Mouse (Mus musculus) hindbrain, embryonic 14.5 days (tissue): ENCODE results near the gene Myh10. TPM values are rescaled to one million over a fixed set of nuclear protein-coding genes. Genes with fewer than 3 reads are reported as not detected.

Source experiments
- ATAC-seq: fragments of 200-750 bp; cut with Nextera tagmentation; 2 replicates; pipeline ENCODE4 v1.8.0; 2017; ENCODE audit warnings: moderate number of reproducible peaks, mild to moderate bottlenecking, moderate TSS enrichment, moderate library complexity; ENCODE audit not compliant: low FRiP score
- DNase-seq: peaks from one replicate; pipeline ENCODE4 v3.0.0-alpha.2; 2015; ENCODE audit warnings: low spot score
- H3K27ac ChIP-seq: fragments of 300-500 bp; sonication (generic); 2 replicates; pipeline ENCODE4 v1.5.1; 2014; ENCODE audit warnings: mild to moderate bottlenecking, moderate library complexity
- H3K27me3 ChIP-seq: fragments of 300-500 bp; sonication (generic); 2 replicates; pipeline ENCODE4 v1.6.1; 2014; ENCODE audit warnings: mild to moderate bottlenecking, low read length, mixed read lengths; ENCODE audit not compliant: control insufficient read depth, insufficient read depth
- H3K36me3 ChIP-seq: fragments of 300-500 bp; sonication (generic); replicated peaks from 2 replicates; pipeline ENCODE4 v1.6.1; 2014; ENCODE audit not compliant: control insufficient read depth, insufficient read depth
- H3K4me1 ChIP-seq: fragments of 300-500 bp; sonication (generic); replicated peaks from 2 replicates; pipeline ENCODE4 v1.6.1; 2014; ENCODE audit warnings: antibody characterized with exemption, low read length, mixed read lengths; ENCODE audit not compliant: control insufficient read depth, insufficient read depth
- H3K4me2 ChIP-seq: fragments of 300-500 bp; sonication (generic); replicated peaks from 2 replicates; pipeline ENCODE4 v1.6.1; 2014; ENCODE audit warnings: mild to moderate bottlenecking, moderate library complexity
- H3K4me3 ChIP-seq: fragments of 300-500 bp; sonication (generic); replicated peaks from 2 replicates; pipeline ENCODE4 v1.5.1; 2014; ENCODE audit warnings: mild to moderate bottlenecking, low read length
- H3K9ac ChIP-seq: fragments of 300-500 bp; sonication (generic); 2 replicates; pipeline ENCODE4 v1.6.1; 2014
- H3K9me3 ChIP-seq: fragments of 300-500 bp; sonication (generic); 2 replicates; pipeline ENCODE4 v1.6.1; 2016; ENCODE audit warnings: low read length; ENCODE audit not compliant: control insufficient read depth
- WGBS: fragments of 180-500 bp; shearing (Covaris S2); extraction: QIAGEN DNeasy Blood & Tissue Kit; methylation state at CpG from one replicate; pipeline ENCODE4 v1.1.7; 2014; 5-methylcytosine and 5-hydroxymethylcytosine counted together
- polyA plus RNA-seq: library from polyadenylated mRNA; unstranded; fragments of >200 nt; fragmentation: Nextera tagmentation; extraction: Ambion mirVana; gene quantifications from 2 replicates; pipeline ENCODE4 v1.2.1, GENCODE M21; 2014

Myh10 gene
- polyA plus RNA-seq, 1 experiment from 2014 or later = 95.3 TPM

DNA sequence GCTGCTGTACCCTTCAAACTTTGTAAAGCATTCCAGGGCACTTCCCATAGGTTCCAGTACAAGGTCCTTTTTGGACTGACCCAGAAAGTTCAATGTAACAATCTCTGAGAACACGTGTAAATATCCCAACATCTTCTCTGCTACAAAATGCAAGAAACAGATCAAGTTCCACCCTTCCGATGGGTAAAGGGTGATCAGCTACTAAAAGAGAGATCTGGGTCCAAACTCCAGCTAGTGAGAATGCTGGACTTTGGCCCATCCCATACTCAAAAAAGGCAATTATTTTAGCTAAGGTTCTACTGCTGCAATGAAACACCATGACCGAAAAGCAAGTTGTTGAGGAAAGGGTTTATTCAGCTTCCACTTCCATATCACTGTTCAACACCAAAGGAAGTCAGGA lies 163.3 kb downstream of the Myh10 start:
- DNase-seq (no peak), ATAC-seq (no peak)
- Histone ChIP-seq H3K9ac (no peak overlapping the region), H3K27me3 (peaks cover 2% of the 10 kb centered on the region; the same call in 1 of the 2 replicates), H3K36me3 (no peaks in the 10 kb centered on the region), H3K4me1 (peaks cover 32% of the 10 kb centered on the region), H3K4me3 (no peak overlapping the region), H3K4me2 (no peak overlapping the region), H3K9me3 (no peaks in the 10 kb centered on the region), H3K27ac (no peak overlapping the region)
- WGBS = 86% methylated on average over 3 of the region's 3 CpGs

DNA sequence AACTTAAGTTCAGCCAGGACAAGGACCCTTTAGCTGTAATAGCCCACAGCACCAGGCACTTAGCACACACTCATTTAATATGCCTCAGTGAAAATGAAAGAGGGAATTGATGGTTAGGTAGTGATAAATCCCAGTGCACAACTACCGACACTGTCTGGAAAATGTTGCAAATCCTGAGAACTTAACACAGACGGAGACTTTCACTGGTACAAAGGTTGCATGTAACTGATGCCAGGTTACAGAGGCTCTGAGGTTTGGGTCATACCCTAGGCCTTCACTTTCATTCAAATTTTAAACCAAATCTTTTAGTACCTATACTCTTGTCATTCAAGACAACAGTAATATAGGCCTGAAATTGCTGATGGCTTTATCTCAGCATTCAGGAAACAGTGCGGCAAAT lies 166.0 kb downstream of the Myh10 start:
- Histone ChIP-seq H3K4me3 (no peak overlapping the region), H3K36me3 (no peaks in the 10 kb centered on the region), H3K27ac (no peak overlapping the region), H3K9ac (no peak overlapping the region), H3K4me2 (no peak overlapping the region), H3K27me3 (peaks cover 7% of the 10 kb centered on the region; the same call in 1 of the 2 replicates), H3K9me3 (no peaks in the 10 kb centered on the region), H3K4me1 (peaks cover 6% of the 10 kb centered on the region)
- WGBS = 95% methylated on average over 3 of the region's 3 CpGs
- no peak for DNase-seq
- no peak for ATAC-seq

DNA sequence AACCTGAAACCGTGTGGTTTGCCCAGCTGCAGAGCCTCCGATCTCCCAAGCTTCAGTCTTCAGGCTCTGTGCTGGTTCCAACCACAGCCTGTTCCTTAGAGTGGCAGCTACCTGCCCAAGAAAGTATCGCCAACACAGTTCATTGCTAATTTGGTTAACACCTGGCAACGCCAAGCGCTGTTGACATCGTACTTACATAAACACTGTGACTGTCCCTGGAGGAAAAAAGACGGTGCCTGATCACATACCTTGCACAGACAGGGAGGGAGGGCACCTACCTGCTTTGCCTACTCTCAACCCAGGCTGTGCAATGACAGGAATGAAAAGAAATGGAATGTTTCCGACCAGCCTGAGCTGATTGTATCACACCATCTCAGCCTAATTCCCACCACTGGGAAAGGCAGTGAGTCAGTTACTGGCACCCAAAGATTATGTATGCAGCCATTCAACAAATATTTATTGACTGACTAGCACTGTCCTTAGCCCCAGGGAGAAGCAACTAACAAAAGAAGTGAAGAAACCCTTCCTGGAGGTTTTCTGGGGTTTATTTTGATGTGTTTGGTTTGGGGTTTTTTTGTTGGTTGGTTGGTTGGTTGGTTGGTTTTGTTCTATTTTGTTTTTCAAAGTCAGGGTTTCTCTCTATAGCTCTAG lies 168.7 kb downstream of the Myh10 start:
- Histone ChIP-seq H3K9ac (no peak overlapping the region), H3K4me2 (no peak overlapping the region), H3K9me3 (no peaks in the 10 kb centered on the region), H3K4me3 (no peak overlapping the region), H3K27me3 (peaks cover 7% of the 10 kb centered on the region; the same call in 1 of the 2 replicates), H3K4me1 (no peaks in the 10 kb centered on the region), H3K36me3 (no peaks in the 10 kb centered on the region), H3K27ac (no peak overlapping the region)
- DNase-seq (no peak), ATAC-seq (no peak)
- 85% methylated on average over 8 of the region's 8 CpGs for WGBS

DNA sequence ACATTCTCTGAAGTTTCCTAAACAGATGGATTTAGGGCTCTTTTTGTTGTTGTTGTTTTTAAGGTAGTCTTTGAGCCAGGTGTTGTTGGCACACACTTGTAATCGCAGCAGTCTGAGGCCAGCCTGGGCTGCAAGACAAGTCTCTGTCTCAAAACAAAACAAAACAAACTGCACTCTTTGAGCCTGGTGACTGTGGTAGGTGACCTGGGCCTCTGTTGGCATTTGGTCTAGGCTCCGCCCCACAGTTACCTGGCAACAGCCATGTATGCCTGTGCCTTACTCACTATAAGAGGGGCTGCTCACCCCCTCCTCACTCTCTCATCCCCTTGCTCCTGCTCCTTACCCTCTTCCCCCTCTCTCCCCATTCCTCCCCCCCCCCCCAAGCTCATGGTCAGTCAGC lies 170.9 kb downstream of the Myh10 start:
- Histone ChIP-seq H3K4me3 (no peak overlapping the region), H3K9me3 (no peaks in the 10 kb centered on the region), H3K27ac (no peak overlapping the region), H3K27me3 (peaks cover 7% of the 10 kb centered on the region; the same call in 1 of the 2 replicates), H3K9ac (no peak overlapping the region), H3K4me1 (no peaks in the 10 kb centered on the region), H3K4me2 (no peak overlapping the region), H3K36me3 (no peaks in the 10 kb centered on the region)
- ATAC-seq = no peak
- 74% methylated on average over 2 of the region's 2 CpGs for WGBS
- DNase-seq = no peak

DNA sequence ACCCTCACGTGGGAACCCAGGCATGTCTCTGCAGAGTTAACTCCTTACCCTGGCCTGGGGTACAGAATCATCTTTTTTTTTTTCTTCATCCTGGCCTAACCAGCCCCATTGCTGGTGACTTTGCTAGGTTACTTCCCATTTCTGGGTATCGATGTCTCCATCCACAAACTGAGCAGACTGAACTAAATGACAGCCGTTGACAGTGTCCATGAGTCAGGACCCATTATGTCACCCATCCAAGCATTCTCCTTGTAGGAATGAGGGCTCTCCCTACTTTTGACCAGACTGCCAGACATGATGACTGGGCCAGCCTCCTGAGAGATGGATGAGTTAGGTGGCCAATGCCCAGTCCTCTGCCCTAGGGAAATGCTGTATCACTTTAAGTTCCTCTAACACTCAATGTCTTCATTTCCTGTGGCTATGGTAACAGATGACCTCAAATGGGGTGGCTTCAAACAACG lies 172.3 kb downstream of the Myh10 start:
- Histone ChIP-seq H3K4me3 (no peak overlapping the region), H3K9ac (no peak overlapping the region), H3K36me3 (no peaks in the 10 kb centered on the region), H3K9me3 (no peaks in the 10 kb centered on the region), H3K4me1 (no peaks in the 10 kb centered on the region), H3K27ac (no peak overlapping the region), H3K27me3 (peaks cover 7% of the 10 kb centered on the region; the same call in 1 of the 2 replicates), H3K4me2 (no peak overlapping the region)
- ATAC-seq = no peak
- WGBS = 82% methylated on average over 4 of the region's 4 CpGs
- DNase-seq = no peak

DNA sequence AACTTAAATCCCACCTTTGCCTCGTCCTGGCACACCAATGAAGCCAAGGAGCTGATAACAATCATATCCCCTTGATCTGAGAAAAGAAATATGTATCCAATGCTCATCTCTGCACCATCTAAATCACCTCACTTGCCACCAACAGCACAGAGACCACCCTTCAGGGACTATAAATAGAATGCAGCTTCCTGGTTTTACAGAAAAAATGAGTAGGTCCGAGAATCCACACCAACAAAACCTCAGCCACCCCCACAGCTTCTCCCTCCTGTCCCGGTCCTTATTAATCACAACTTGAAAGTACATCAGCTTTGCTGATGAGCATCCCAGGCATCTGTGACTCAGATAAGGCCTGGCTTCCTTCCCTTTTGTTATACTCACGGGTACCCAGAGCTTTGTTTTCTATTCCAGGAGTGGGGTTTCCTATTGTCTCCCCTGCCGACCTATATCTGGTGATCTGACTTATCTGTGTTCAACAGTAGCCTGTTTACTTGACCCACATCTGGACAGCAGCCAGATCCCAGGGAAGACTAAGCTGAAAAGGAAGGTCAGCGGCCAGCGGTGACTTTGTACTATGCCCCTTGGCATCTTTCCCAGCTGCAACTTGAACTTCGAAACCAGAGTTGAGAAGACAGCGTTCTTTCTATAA lies 173.3 kb downstream of the Myh10 start:
- 60% methylated on average over 9 of the region's 9 CpGs for whole genome bisulfite sequencing
- no peak for ATAC-seq
- no peak overlapping the region for H3K4me3 ChIP-seq
- no peak overlapping the region for H3K4me2 ChIP-seq
- H3K27me3 ChIP-seq = peaks cover 5% of the 10 kb centered on the region; the same call in 1 of the 2 replicates
- H3K27ac ChIP-seq = no peak overlapping the region
- H3K36me3 ChIP-seq = no peaks in the 10 kb centered on the region
- no peak overlapping the region for H3K9ac ChIP-seq
- no peak for DNase-seq
- H3K9me3 ChIP-seq = no peaks in the 10 kb centered on the region
- H3K4me1 ChIP-seq = no peaks in the 10 kb centered on the region

Other genes starting within 250 kb of the Myh10 start
- gene Pik3r6, start 188.5 kb upstream of the Myh10 start, polyA plus RNA-seq = 1.3 and 1.7 TPM in 2 replicates
- not detected in 2 replicates for gene Mfsd6l, start 135.4 kb upstream of the Myh10 start, polyA plus RNA-seq
- gene Ccdc42, start 104.5 kb upstream of the Myh10 start, polyA plus RNA-seq = 0.25 and 0.27 TPM in 2 replicates
- gene Ndel1, start 180.3 kb downstream of the Myh10 start, polyA plus RNA-seq = 91.2 and 97.1 TPM in 2 replicates
- gene Rnf222, start 197.0 kb downstream of the Myh10 start, polyA plus RNA-seq = not detected in 2 replicates
- gene Rpl26, start 210.0 kb downstream of the Myh10 start, polyA plus RNA-seq = 573 and 680 TPM in 2 replicates
- 0.52 and 0.56 TPM in 2 replicates for gene Odf4, start 235.5 kb downstream of the Myh10 start, polyA plus RNA-seq